Mouse (Mus musculus) heart, embryonic 16.5 days (tissue): ENCODE measurements around the gene Tmem259. TPM values are rescaled to one million over a fixed set of nuclear protein-coding genes. Genes with fewer than 3 reads are reported as not detected.
A peak's percentile ranks its signal among the peaks of the same experiment; 100 is the strongest.

Experiments
- ATAC-seq: fragments of 200-750 bp; cut with Nextera tagmentation; replicated peaks from 2 replicates; pipeline ENCODE4 v1.8.0; 2017; ENCODE audit warnings: moderate number of reproducible peaks; ENCODE audit not compliant: insufficient read depth, low FRiP score; ENCODE audit errors: extremely low read depth
- H3K27ac ChIP-seq: fragments of 300-500 bp; sonication (generic); 2 replicates; pipeline ENCODE4 v1.5.1; 2014; ENCODE audit warnings: mild to moderate bottlenecking, low read length, control low read depth, moderate library complexity
- H3K27me3 ChIP-seq: fragments of 300-500 bp; sonication (generic); 2 replicates; pipeline ENCODE4 v1.6.1; 2014; ENCODE audit warnings: low read length, mixed read lengths; ENCODE audit not compliant: control insufficient read depth, insufficient read depth
- H3K36me3 ChIP-seq: fragments of 300-500 bp; sonication (generic); 2 replicates; pipeline ENCODE4 v1.6.1; 2014; ENCODE audit not compliant: control insufficient read depth, insufficient read depth
- H3K4me1 ChIP-seq: fragments of 300-500 bp; sonication (generic); 2 replicates; pipeline ENCODE4 v1.6.1; 2014; ENCODE audit warnings: low read length, mixed read lengths; ENCODE audit not compliant: control insufficient read depth, insufficient read depth
- H3K4me2 ChIP-seq: fragments of 300-500 bp; sonication (generic); 2 replicates; pipeline ENCODE4 v1.6.1; 2014; ENCODE audit warnings: low read depth, mild to moderate bottlenecking, control low read depth, low read length
- H3K4me3 ChIP-seq: fragments of 300-500 bp; sonication (generic); 2 replicates; pipeline ENCODE4 v1.5.1; 2014; ENCODE audit warnings: mild to moderate bottlenecking, control low read depth, low read length
- H3K9ac ChIP-seq: fragments of 300-500 bp; sonication (generic); 2 replicates; pipeline ENCODE4 v1.6.1; 2014; ENCODE audit warnings: low read length, control low read depth
- H3K9me3 ChIP-seq: fragments of 300-500 bp; sonication (generic); replicated peaks from 2 replicates; pipeline ENCODE4 v1.6.1; 2016; ENCODE audit warnings: low read length; ENCODE audit not compliant: control insufficient read depth
- WGBS: fragments of 180-500 bp; shearing (Covaris S2); extraction: QIAGEN DNeasy Blood & Tissue Kit; methylation state at CpG from one replicate; pipeline ENCODE4 v1.1.7; 2014; 5-methylcytosine and 5-hydroxymethylcytosine counted together
- polyA plus RNA-seq: library from polyadenylated mRNA; unstranded; fragments of >200 nt; fragmentation: Nextera tagmentation; extraction: Ambion mirVana; gene quantifications from 2 replicates; pipeline ENCODE4 v1.2.1, GENCODE M21; 2015

Gene Tmem259
- polyA plus RNA-seq, 1 experiment from 2014 or later: 10.6 TPM

DNA sequence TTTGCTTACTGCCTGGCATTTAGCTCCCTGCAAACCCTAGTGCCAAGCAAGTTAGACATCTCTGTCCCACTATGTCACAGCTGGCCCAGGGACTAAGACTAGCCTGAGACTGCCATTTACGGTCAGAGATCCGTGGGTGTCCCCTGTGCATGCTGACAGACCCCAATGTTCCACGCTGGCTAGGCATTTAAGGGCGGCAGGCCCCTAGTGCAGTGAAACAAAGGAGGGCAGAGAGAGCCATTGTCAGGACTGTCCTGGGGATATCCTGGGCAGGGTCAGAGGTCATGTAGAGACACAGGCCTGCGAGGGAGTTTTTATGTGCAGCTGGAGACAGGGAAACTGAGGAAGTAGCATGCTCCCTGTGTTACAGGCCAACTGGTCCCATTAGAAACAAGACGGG is 50.3 kb downstream of the Tmem259 start:
- Histone ChIP-seq H3K4me2 (no peak overlapping the region), H3K9ac (no peak overlapping the region), H3K9me3 (no peaks in the 10 kb centered on the region), H3K4me3 (no peak overlapping the region), H3K4me1 (peaks cover 52% of the 10 kb centered on the region), H3K36me3 (no peaks in the 10 kb centered on the region), H3K27ac (no peak overlapping the region), H3K27me3 (no peaks in the 10 kb centered on the region)
- 72% methylated on average over 6 of the region's 6 CpGs for WGBS
- ATAC-seq: no peak

DNA sequence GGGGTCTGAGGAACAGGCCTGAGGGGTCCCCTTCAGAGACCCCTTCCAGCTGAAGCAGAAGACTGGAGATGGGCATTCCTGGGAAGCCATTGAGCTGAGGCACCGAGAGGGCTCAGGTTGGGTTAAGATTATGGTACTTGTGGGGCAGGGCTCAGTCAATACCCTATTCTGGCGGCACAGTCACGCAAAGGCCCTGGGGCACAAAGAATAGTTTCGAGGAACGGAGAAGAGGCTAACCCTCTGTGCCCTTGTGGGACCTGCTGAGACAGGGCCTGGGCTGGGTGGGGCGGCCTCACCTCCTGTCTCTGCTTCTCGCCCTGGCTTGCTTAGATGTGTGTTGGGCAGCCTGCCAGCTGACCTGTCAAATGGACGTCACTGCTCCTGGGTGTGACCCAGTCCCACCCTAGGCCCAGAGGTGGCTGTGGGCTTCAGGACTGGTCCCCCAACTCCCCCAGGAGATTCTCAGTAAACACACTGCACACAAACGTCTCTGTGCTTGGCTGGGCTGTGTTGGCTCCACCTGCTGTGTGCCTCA is 50.9 kb downstream of the Tmem259 start:
- Histone ChIP-seq H3K36me3 (no peaks in the 10 kb centered on the region), H3K4me1 (peaks cover 54% of the 10 kb centered on the region), H3K9me3 (no peaks in the 10 kb centered on the region), H3K4me3 (no peak overlapping the region), H3K9ac (peak overlapping the region; percentile 51), H3K27me3 (no peaks in the 10 kb centered on the region), H3K4me2 (no peak overlapping the region), H3K27ac (0 out of 2 replicates have a peak overlapping the region, but pooled peaks have one; percentile 29)
- ATAC-seq: no peak
- 58% methylated on average over 9 of the region's 9 CpGs for WGBS

DNA sequence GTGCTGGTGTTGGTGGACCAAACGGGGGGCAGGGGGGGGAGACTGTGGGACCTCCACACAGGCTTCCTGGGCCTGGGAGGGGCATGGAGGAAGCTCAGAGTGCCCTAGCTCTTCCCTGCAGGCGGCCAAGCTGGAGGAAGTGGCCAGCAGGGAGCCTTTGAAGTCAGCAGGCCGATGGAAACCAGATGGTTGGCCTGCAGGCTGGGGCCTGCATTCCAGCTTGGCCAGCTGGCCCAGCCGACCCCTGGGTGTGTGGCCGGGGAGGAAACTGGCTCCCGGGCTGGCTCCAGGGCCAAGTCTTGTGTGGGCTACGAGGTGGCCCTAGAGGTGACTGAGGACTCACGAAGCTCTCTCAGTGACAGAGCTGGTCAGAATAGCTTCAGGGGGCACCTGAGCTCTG is 51.4 kb downstream of the Tmem259 start:
- H3K9ac ChIP-seq: peak overlapping the region; percentile 51

DNA sequence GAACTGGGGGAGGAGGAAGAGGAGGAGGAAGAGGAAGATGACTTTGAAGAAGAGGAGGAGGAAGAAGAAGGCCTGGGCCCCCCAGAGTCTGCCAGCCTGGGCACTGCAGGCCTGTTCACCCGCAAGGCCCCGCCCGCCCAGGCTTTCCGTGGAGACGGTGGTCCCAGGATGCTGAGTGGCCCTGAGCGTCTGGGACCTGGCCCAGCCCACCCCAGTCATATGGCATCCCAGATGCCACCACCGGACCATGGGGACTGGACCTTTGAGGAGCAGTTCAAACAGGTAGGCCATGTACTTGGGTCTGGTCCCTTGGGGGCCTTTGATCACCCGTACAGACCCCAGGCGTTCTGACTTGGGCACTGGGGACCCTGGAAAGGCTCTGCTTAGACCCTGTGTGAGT is 52.3 kb downstream of the Tmem259 start:
- H3K27me3 ChIP-seq: no peaks in the 10 kb centered on the region
- no peak overlapping the region for H3K27ac ChIP-seq
- no peak overlapping the region; the same call in 1 of the 2 replicates for H3K9ac ChIP-seq
- H3K9me3 ChIP-seq: no peaks in the 10 kb centered on the region
- H3K4me1 ChIP-seq: peaks cover 40% of the 10 kb centered on the region
- H3K4me2 ChIP-seq: no peak overlapping the region
- WGBS: 83% methylated on average over 9 of the region's 9 CpGs
- H3K4me3 ChIP-seq: no peak overlapping the region
- no peaks in the 10 kb centered on the region for H3K36me3 ChIP-seq
- no peak for ATAC-seq

More for the DNA sequence above, 51.4 kb downstream of the Tmem259 start:
- Histone ChIP-seq H3K4me2 (no peak overlapping the region), H3K36me3 (no peaks in the 10 kb centered on the region), H3K27ac (peak overlapping the region; percentile 29; the same call in 1 of the 2 replicates), H3K27me3 (no peaks in the 10 kb centered on the region), H3K9me3 (no peaks in the 10 kb centered on the region), H3K4me3 (no peak overlapping the region), H3K4me1 (peaks cover 50% of the 10 kb centered on the region)
- ATAC-seq: no peak
- WGBS: 13% methylated on average over 8 of the region's 8 CpGs

DNA sequence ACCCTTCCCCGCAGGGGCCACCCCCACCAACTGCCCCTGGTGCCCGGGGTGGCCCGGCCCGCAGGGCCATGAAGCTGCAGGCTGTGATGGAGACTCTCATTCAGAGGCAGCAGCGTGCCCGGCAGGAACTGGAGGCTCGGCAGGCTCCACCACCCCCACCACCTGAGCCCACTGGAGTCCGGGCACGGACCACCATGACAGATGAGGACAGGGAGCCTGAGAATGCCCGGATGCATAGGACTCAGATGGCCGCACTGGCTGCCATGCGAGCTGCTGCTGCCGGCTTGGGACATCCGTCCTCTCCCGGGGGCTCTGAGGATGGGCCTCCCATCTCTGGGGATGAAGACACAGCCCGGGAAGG is 53.3 kb downstream of the Tmem259 start:
- H3K4me2 ChIP-seq: no peak overlapping the region
- no peaks in the 10 kb centered on the region for H3K36me3 ChIP-seq
- no peak overlapping the region for H3K27ac ChIP-seq
- peaks cover 38% of the 10 kb centered on the region for H3K4me1 ChIP-seq
- H3K4me3 ChIP-seq: no peak overlapping the region
- no peaks in the 10 kb centered on the region for H3K27me3 ChIP-seq
- ATAC-seq: no peak
- no peak overlapping the region for H3K9ac ChIP-seq
- H3K9me3 ChIP-seq: no peaks in the 10 kb centered on the region
- 90% methylated on average over 16 of the region's 16 CpGs for WGBS

DNA sequence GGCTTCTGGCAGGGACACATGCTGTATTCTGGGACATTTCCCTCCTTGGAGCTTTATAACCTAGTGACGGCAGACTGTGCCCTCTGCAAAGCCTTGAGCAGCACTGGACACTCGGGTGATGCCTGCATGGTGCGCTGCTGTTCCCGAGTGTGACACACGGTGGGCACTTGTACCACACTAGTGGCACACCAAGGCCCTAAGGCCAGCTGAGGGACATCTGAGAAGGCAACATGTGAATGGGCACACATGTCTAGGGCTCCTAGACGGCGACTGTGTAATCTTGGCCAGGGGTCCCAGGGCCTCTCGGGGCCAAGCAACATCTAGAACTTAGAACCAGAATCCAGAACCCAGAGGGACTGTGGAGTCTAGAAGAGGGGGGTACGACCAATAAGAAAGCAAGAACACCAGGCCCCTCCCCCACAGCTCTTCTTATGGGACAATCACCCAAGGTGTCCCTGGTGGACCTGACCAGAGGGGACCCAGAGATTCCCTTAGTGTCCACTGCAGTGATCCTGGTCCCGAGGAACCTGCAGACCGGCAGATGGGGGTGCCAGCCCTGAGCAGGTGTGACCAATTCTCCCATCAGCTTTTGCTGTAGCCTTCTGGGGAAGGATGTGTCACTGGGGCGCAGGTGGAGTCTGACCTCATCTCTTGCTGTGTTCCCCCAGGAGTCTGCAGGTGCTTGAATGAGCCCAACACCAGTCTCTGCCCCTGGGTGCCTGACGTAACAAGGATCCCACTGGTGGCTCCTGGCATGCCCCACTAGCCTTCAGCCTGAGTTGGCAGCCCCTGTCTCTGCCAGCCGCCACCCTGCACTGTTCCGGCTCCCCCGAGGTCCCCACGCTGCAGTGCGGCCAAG is 53.9 kb downstream of the Tmem259 start:
- Histone ChIP-seq H3K4me1 (peaks cover 40% of the 10 kb centered on the region), H3K36me3 (no peaks in the 10 kb centered on the region), H3K4me3 (no peak overlapping the region), H3K27me3 (no peaks in the 10 kb centered on the region), H3K9ac (no peak overlapping the region), H3K9me3 (no peaks in the 10 kb centered on the region), H3K27ac (no peak overlapping the region), H3K4me2 (no peak overlapping the region)
- WGBS: 83% methylated on average over 18 of the region's 18 CpGs
- no peak for ATAC-seq

DNA sequence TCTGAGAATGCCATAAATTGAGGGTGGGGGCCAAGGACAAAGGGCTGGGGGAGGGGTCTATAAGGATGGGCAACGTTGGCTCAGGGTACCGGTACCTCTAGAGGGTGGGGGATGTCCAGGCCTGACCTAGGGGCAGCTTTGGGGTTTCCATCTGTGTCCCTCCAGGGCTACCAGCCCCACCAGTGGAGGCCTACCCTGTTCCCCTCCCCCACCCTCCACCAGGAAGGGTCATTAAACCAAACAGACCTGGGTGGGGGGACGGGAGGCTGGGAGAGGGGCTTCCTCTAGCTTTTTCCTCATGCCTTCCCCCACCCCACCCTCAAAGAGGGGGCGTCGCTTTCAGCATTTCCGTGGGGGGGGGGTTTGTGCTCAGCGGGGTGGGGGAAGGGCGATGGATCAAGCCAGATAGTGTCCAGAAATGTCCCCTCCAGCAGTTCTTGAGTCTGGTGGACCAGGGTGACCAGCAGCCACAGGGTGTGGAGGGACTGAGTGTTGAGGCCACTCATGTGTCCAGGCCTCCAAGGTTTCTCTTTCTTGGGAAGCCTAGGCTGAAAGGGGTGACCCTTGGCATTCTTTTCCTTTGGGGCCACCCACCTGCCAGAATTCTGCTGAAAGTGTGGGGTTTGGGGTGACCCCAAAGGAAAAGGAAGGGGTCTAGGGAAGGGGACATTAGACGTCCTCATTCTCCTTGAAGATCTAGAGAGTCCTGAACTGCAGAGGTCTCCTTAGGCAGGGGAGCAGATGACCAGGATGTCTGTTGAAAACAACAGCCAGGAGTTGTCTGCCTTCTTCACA is 55.0 kb downstream of the Tmem259 start:
- Histone ChIP-seq H3K27me3 (no peaks in the 10 kb centered on the region), H3K4me3 (peak overlapping the region; percentile 22; the same call in 1 of the 2 replicates), H3K9me3 (no peaks in the 10 kb centered on the region), H3K4me1 (peaks cover 36% of the 10 kb centered on the region), H3K27ac (no peak overlapping the region), H3K4me2 (peak overlapping the region; percentile 94), H3K36me3 (no peaks in the 10 kb centered on the region), H3K9ac (peak overlapping the region; percentile 0; the same call in 1 of the 2 replicates)
- ATAC-seq: no peak
- 29% methylated on average over 9 of the region's 9 CpGs for WGBS

DNA sequence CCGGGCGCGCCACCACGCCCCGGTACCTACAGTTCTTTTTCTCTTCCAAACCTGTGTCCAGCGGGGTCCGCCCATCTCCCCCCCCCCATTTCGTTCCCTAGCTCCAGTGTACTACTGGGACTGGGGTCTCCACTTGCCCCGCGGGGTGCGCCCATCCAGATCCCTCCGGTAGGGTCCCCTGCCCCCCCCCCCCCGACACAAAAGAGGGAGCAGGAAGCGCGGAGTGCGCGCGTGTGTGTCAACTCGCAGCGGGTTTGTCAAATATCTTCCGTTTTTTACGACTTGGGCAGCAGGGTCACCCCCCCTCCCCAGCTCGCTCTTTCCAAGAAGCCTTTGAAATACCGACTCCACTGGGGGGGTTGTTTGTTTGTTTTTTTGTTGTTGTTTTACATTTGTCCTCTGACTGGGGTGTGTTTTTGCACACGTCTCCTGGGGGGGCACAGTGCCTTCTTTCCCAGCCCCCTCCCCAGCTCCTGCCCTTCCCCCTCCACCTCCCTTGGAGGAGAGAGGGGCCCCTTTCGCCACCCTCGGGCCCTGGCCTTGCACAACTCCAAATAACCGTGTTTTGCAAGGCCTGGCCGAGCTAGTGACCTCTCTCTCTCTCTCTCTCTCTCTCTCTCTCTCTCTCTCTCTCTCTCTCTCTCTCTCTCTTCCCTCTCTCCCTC is 56.0 kb downstream of the Tmem259 start:
- WGBS: 1% methylated on average over 24 of the region's 29 CpGs
- H3K4me1 ChIP-seq: peaks cover 27% of the 10 kb centered on the region
- H3K4me3 ChIP-seq: peak overlapping the region; percentile 93
- peak overlapping the region; percentile 95 for H3K9ac ChIP-seq
- H3K4me2 ChIP-seq: peak overlapping the region; percentile 94
- H3K27me3 ChIP-seq: no peaks in the 10 kb centered on the region; the same call in 1 of the 2 replicates
- ATAC-seq: no peak
- H3K36me3 ChIP-seq: no peaks in the 10 kb centered on the region
- peak overlapping the region; percentile 93 for H3K27ac ChIP-seq
- no peaks in the 10 kb centered on the region for H3K9me3 ChIP-seq
